Mouse (Mus musculus) testis, postnatal 14 days (tissue): ENCODE measurements around the gene Msantd4.
"Not testable (repeated sequence)": the region's sequence is repeated elsewhere in the genome, so short reads cannot be mapped to it uniquely, and the experiment has no call there.

ENCODE experiments used
- DNase-seq: peaks from one replicate; pipeline ENCODE4 v3.0.0; 2021; ENCODE audit warnings: low spot score

Msantd4 gene

GRCm38 (mm10) chr9:4375828-4376639, at the start of gene Msantd4:
Msantd4 (plus strand) TSS chr9:4376562.
- DNase-seq, result peak; percentile 97

GRCm38 (mm10) chr9:4353163-4353562, 23.2 kb upstream of the Msantd4 start:
- no peak for DNase-seq

GRCm38 (mm10) chr9:4376640-4377120, 318 bp downstream of the Msantd4 start:
- DNase-seq, result peak; percentile 32

- DNase-seq, result not testable (repeated sequence)
Measured at GRCm38 (mm10) chr9:4400801-4401200, 24.4 kb downstream of the Msantd4 start.
